Mouse (Mus musculus): ENCODE data around the gene Cd1d1. TPM values are rescaled to one million over a fixed set of nuclear protein-coding genes. Genes with fewer than 3 reads are reported as not detected.
"Not testable (repeated sequence)": the region's sequence is repeated elsewhere in the genome, so short reads cannot be mapped to it uniquely, and the experiment has no call there.

Cd1d1 gene
- total RNA-seq (2021) = 10 to 100 TPM; 20.7 to 23.1 TPM

DNA sequence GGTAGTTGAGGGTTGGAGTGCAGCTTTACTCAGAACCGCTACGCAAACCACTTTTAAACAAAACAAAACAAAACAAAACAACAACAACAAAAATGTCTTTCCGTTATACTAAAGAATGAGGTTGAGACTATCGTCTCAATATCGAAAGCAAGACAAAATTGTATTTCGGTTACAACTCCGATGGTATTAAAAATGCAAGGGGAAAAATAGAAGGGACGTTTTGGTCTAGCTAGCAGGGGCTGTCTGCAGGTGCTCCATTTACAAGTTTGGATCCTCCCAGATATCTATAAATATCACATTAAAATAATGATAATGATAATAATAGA lies at the start of gene Cd1d1:
Cd1d1 (minus strand) TSS at position 27 of the 326 bp plus-strand sequence.
- DNase-seq = no peak
- intact Hi-C loops (cut with DNase I) = no loop called here

GRCm38 (mm10) chr3:87047801-87048200 lies 48.6 kb upstream of the Cd1d1 start:
- no peak for DNase-seq
- intact Hi-C loops (cut with DNase I) = no loop called here

DNA sequence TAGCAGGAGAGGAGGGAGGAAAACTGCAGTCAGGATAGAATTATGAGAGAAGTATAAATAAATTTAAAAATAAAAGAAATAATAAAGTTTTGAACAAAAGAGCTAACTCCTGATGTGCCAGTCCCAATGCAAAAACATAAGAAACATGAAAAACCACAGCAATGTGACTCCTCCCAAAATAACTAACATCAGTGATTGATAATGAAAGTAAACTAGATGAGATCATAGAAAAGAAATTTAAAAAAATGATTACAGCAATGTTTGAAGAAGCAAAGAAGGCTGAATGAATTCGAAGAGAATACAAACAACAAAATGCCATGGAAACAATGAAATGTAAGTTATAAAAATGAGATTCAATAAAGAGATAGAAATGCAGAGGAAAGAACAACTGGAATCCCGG lies 42.5 kb upstream of the Cd1d1 start:
- intact Hi-C loops (cut with DNase I) = no loop called here

GRCm38 (mm10) chr3:87038500-87038899 lies 39.3 kb upstream of the Cd1d1 start:
- DNase-seq = no peak
- intact Hi-C loops (cut with DNase I) = loop anchor here (10.0 kb wide), 2 partner anchors 266 to 526 kb away; no protein-coding TSS in a partner anchor

More for the DNA sequence above, 42.5 kb upstream of the Cd1d1 start:
- no peak for DNase-seq

- intact Hi-C loops (cut with DNase I) = loop anchor here (10.0 kb wide), 2 partner anchors 271 to 531 kb away; no protein-coding TSS in a partner anchor
- DNase-seq = no peak
Observed at GRCm38 (mm10) chr3:87034061-87034460, 34.8 kb upstream of the Cd1d1 start.

GRCm38 (mm10) chr3:87033357-87033756 lies 34.1 kb upstream of the Cd1d1 start:
- intact Hi-C loops (cut with DNase I) = loop anchor here (1.0 to 10.0 kb wide), 5 partner anchors 49 to 531 kb away; no protein-coding TSS in a partner anchor
- DNase-seq = peak; percentile 80 to 87

DNA sequence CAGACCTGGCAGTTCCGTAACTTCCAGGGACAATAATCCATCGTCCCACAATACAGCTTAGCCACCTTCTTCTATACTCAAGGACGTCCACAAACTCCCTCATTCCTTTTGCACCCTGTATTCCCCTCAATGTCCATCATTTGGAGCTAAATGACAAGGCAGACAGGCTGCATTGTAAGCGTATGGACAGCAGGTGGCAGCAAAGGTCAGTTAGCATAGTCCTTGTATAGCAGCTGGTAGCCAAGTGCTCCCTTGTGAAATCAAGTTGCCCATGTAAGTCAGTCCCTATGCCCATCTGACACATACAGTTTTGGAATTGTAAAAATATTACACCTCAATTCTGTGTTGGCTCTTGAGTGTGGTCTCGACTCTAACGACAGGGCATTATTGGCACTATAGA lies 31.6 kb upstream of the Cd1d1 start:
- DNase-seq = peak; percentile 67 to 77
- intact Hi-C loops (cut with DNase I) = loop anchor here (10.0 kb wide), 2 partner anchors 274 to 534 kb away; no protein-coding TSS in a partner anchor

DNA sequence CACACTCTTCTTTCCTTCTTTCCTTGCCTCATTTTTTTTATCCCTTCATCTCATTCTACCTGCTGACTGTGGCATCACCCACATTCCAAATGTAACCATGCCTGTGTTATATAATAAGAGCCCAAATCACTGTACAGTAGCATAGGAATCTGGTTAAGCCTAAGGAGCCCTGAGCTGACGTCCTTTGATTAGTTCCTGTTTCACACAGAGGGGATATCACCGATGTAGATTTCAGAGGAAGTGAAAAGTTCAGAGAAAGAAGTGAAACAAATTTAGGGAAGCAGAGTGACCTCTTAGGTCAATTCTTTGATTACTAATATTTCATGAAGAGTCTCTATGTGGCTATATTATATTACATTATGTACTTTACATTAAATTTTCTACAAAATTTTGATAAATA lies 18.5 kb upstream of the Cd1d1 start:
- intact Hi-C loops (cut with DNase I) = no loop called here
- DNase-seq = no peak

DNA sequence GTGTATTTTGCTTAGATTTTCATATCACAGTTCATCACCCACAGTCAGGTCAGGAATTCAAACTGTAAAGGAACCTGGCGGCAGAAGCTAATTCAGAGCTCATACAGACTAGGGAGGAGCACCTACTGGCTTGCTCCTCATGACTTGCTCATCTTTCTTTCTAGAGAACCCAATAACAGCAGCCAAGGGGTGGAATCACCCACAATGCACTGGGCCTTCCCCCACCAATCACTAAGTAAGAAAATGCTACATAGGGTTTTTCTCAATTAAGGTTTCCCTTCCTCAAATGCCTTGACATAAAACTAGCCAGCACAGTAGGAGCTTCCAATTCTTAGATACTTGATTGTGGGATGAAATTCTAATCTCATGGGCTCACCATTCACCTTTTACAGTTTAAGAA lies 17.8 kb upstream of the Cd1d1 start:
- intact Hi-C loops (cut with DNase I) = no loop called here
- DNase-seq = no peak

- intact Hi-C loops (cut with DNase I) = no loop called here
- no peak for DNase-seq
Observed at GRCm38 (mm10) chr3:87015931-87016330, 16.7 kb upstream of the Cd1d1 start.

- DNase-seq; intact Hi-C loops (cut with DNase I): not testable (repeated sequence)
Observed at GRCm38 (mm10) chr3:87012406-87012805, 13.2 kb upstream of the Cd1d1 start.

DNA sequence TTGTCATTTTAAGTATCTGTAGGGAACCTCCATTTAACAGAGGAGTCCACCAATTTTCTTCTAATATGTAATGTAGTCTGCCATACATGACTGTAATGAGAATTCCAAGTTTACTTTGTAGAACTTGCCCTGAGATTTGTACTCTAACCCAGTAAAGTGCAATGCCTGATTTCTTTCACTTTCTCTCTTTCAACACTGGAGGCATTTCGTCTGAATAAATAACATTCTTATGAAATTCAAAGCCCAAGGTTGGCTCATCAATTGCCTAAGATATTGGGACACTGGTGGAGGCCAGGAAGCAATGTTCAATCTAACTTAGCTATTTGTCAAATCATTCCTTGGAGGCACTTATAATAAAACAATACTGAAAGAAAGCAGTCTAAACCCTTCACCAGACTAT lies 9.0 kb upstream of the Cd1d1 start:
- DNase-seq; intact Hi-C loops (cut with DNase I): not testable (repeated sequence)

DNA sequence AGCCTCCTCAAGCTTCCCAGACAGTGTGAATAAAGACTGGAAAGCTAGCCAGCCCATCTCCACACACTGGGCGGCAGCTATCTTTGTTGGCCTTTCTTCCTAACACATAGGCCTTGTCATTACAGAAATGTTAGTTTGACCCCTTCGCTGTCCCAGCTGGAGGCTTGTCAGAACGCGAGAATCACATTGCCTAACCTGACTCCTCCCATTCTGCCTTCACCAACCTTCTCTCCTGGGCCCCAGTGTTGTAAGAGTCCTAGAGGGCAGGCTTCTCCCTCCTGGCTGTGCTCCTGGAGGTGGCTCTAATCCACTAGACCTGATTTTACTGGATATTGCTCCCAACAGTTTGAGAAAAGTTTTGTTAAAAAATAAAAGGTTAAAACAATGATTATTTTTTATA lies 1.4 kb upstream of the Cd1d1 start:
- peak in 1 of 2 experiments; percentile 15 for DNase-seq
- intact Hi-C loops (cut with DNase I) = no loop called here

GRCm38 (mm10) chr3:87000051-87000450 lies 810 bp upstream of the Cd1d1 start:
- intact Hi-C loops (cut with DNase I) = no loop called here
- no peak for DNase-seq

DNA sequence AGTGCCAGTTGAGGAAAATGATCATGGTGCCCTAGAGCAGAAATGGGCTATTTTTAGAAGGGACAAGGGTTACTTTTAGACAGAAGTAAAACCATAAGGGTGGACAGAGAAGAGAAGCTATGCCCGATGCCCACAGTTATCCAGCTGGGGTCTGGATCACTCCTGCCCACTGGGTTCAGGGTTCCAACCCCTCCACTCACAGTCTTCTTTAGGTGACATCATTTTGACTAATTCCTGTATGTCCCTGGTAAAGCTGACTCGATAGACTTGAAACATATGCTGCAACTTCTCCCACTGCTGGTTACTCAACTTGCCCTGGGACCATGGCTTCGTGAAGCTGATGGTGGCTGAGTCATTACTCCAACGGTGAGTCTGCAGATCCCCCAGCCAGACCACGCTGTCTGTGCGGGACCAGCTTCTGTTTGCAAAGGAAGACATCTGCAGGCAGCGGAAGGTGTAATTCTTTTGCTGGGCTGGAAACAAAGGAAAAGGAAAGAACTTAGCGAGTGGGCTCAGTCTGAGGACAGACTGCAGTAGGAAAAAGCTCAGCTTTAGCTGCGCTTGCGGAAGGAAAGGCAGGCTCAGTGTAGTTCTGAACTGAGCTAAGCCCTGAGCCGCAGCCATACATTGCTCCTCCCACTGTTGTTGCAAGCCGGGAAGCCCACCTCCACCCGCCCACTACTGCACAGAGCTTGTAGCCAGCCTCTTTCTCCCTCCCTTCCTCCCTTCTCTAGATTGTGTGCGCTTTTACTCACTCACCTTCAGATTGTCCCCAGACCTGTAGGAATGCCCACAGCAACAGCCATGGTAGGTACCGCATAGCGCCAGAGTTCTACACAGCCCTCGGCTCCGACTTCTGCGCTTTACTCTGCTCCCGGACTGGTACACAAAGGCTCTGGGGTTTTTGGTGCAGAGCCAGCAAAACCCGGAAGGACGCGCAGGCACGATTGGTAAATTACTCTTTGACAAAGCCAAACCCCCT lies 517 bp downstream of the Cd1d1 start:
- intact Hi-C loops (cut with DNase I) = not testable (repeated sequence)
- peak; percentile 81 to 87 for DNase-seq

- intact Hi-C loops (cut with DNase I) = no loop called here
- no peak for DNase-seq
Observed at GRCm38 (mm10) chr3:86996111-86996510, 3.1 kb downstream of the Cd1d1 start.

DNA sequence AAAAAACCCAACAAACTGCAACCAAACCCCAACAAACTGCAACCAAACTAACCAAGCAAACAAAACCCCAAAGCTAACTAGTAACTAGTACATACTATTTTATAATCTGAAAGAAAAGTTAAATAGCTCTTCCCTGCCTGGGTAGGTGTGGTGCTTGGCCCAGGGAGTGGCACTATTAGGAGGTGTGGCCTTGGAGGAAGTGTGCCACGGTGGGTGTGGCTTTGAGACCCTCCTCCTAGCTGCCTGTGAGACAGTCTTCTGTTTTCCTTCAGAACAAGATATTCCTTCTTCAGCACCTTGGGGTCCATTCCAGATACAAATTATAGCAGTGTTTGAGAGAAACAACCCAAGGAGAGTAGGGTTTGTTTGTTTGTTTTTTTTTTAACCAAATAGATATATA lies 3.9 kb downstream of the Cd1d1 start:
- no peak for DNase-seq
- intact Hi-C loops (cut with DNase I) = no loop called here

DNA sequence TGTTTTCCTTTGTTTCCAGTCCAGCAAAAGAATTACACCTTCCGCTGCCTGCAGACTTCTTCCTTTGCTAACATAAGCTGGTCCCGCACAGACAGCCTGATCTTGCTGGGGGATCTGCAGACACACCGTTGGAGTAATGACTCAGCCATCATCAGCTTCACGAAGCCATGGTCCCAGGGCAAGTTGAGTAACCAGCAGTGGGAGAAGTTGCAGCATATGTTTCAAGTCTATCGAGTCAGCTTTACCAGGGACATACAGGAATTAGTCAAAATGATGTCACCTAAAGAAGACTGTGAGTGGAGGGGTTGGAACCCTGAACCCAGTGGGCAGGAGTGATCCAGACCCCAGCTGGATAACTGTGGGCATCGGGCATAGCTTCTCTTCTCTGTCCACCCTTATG lies 12.3 kb downstream of the Cd1d1 start:
- DNase-seq; intact Hi-C loops (cut with DNase I): not testable (repeated sequence)

DNA sequence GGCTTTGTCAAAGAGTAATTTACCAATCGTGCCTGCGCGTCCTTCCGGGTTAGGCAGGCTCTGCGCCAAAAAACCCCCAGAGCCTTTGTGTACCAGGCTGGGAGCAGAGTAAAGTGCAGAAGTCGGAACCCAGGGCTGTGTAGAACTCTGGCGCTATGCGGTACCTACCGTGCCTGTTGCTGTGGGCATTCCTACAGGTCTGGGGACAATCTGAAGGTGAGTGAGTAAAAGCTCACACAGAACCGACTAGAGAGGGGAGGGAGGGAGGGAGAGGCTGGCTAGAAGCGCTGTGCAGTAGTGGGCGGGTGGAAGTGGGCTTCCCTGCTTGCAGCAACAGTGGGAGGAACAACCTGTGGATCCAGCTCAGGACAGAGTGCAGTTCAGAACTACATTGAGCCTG lies 12.8 kb downstream of the Cd1d1 start:
- intact Hi-C loops (cut with DNase I) = no loop called here

GRCm38 (mm10) chr3:86983382-86983781 lies 15.9 kb downstream of the Cd1d1 start:
- DNase-seq = no peak
- intact Hi-C loops (cut with DNase I) = no loop called here

More for the DNA sequence above, 12.8 kb downstream of the Cd1d1 start:
- DNase-seq = peak in 1 of 2 experiments; percentile 9

GRCm38 (mm10) chr3:86976546-86976945 lies 22.7 kb downstream of the Cd1d1 start:
- intact Hi-C loops (cut with DNase I) = loop anchor here (1.0 to 5.0 kb wide), 3 partner anchors 142 to 649 kb away; no protein-coding TSS in a partner anchor
- DNase-seq = peak; percentile 78 to 86

DNA sequence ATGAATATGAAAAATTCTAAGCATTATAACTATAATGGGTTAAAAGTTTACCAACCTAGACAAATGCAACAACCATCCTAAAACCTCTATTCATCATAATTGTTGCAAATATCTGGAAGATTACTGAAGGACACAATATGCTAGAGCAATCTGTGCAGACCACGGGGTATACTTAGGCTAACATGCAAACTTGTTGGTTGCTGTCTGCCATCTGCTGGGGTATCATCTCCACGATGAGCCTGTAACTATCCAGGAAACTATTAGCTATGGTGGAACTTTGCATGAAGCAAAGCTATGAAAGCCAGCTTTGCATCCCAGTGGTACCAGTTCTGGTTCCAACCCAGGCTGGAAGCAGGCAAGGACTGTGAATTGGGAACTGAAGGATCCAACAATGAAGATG lies 24.1 kb downstream of the Cd1d1 start:
- intact Hi-C loops (cut with DNase I) = loop anchor here (5.0 kb wide), 1 partner anchor 648 kb away; no protein-coding TSS in a partner anchor

More for the DNA sequence above, 24.1 kb downstream of the Cd1d1 start:
- no peak for DNase-seq
